Mouse (Mus musculus) CH12F3 (cell line): ENCODE results near the gene Sim2.

Source experiments
- in situ Hi-C: fragments of 300-500 bp; cut with MboI; formaldehyde crosslinking; loops from 2 replicates; pipeline ENCODE4 v1.14.3; 2020; ENCODE audit warnings: low sequenced_read_pairs

Sim2 gene

DNA sequence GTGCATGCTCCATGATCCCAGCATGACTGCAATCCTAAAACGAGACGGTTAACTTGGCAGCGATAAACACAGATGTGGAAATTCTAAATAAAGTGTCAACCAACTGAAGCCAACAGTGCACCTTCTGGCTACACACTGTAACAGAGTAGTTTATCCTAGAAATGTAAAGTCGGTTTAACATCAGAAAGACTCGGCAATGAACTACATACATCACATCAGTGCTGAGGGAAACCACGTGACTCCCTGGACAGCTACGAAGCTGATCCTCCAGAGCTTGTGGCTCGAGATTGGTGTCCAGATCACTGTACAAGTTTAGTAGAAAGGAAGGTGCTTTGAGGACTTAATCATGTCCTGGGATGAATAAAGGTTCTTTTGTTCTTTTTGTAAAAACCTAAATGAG lies 73.1 kb downstream of the Sim2 start:
- in situ Hi-C loops, result no loop called here

DNA sequence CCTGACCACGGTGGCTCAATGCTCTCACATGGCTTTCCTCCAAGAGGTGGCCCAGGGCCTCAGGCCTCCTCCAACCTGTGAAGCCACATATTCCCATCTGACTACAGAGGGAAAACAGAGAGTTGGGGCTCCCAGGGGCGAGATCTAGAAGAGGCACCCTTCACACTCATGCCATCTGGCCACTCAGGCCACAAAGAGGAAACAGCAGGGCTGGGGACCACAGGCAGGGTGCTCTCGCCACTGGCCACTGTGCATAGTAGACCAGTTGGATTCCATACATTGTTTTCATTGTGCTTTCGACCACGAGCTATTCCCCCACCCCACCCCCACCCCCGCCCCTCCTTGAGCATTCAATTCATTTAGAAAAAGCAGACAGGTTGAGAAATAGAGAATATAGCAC lies 77.3 kb downstream of the Sim2 start:
- in situ Hi-C loops, result no loop called here

DNA sequence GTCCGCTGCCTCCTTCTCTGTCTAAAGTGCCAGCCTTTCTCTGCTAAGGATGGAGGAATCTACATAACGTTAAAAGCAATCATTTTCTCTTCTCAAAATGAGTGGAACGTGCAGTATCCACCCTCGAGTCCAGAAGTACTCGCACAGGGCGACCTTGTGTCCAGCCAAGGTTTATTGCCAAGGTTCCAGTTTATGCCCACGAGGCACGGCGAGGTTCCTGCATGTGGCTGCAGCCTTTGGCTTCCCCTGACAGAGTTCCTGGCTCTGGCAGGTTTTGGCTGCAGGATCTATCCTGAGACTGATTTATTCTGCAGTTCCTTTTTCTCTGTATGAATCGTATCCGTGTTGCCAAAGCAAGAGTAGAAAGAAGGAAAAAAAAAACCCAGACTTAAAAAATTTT lies 78.3 kb downstream of the Sim2 start:
- in situ Hi-C loops, result no loop called here

DNA sequence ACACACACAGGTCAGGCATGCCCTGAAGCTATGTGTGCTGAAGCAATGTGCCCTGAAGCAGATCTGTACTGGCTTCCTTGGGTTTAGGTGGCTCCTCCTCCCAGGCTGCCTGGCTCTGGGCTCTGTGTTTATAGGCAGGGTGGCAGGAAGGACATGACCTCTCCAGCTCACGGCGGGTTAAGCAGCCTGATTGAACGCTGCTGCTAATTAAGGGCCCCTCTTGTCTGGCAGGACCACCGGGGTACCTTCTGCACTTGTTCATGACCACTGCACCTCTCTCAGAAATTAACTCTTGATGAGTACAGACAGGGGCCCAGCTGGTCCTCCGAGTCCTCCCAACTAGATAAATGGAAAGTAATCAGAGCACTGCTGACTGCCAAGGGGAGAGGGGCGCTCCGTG lies 79.5 kb downstream of the Sim2 start:
- in situ Hi-C loops, result no loop called here

DNA sequence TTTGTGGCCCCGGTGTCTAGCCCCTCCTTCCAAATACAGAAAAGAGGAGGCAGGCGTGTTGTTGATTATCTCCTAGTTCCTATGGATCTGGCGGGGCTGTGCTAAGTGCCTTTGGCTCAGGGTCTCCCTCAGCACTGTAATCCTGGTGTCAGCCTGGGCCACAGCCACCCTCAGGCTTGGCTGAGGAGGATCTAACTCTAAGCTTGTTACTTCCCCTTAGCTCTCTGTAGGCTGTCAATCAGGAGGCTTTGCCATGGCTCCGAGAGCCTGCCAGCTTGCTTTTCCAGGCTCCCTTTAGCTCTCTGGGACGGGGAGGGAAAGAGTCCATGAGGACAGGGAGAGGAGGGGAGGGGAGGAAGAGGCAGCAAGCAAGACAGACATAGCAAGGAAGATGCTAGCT lies 80.2 kb downstream of the Sim2 start:
- in situ Hi-C loops, result no loop called here

DNA sequence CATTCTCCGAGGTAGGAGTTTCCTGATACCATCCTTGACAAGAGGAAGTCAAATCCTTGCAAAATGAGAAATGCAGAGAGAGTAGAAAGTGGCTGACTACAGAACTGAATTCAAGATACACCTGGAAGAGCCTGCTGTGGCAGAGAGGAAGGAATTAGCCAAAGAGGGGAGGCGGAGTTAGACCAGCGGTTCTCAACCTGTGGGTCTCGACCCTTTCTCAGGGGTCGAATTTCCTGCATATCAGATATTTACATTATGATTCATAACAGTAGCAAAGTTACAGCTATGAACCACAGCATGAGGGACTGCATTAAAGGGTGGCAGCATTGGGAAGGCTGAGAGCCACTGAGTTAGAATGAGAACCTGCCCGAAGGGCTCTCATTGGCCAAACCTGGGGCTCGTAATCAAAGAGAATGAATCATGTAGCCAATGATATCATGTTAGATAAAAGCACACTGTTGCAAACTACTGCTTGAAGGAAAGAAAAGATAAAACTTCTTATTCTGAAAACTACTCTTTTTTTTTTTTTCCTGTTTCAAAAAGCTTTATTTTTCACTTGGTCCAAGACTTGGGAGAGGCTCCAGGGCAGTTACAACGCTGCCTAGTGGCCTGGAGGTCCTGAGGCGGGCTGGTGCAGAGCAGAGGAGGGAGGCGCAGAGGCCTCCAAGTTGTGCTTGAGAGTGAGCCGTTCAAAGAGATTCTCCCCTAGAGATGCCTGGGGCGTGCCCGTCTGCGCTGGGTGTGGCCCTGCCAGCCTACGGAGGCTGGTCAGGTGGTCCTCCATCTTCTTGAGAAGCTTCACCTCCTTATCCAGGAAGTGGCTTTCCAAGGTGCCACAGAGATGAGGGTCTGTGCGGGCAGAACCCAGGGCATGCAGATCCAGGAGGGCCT lies 84.2 kb downstream of the Sim2 start:
- in situ Hi-C loops, result no loop called here

DNA sequence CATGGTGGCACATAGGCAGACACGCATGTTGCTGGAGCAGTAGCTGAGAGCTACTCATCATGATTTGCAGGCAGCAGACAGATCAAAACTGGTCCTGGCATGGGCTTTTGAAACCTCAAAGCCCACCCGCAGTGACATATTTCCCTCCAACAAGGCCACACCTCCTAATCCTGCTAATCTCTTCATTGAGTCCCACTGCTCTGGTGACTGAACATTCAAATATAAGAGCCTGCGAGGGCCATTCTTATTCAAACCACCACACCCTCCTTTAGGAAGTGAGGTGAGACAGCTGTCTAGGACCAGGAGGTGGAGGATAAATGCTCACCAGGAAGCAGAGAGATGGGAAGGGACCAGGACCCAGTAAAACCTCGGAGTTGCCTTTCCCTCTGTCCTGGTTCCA lies 85.5 kb downstream of the Sim2 start:
- in situ Hi-C loops, result no loop called here

DNA sequence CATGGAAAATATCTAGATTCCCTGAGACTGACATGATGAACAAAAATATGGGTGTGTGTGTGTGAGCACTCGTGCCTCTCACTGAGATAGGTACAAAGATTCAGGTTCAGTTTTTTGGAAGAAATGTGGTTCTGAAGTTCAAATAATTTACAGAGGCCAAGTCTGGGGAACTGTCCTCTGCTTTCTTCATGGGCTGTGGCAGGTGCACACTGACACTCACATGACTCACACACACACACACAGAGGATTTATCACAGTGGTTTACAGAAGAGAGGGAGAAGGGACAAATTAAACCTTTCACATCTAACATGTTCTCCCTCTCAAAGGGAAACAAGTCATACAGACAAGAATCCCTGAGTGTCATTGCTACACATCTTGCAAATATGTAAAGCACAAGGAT lies 88.6 kb downstream of the Sim2 start:
- in situ Hi-C loops, result no loop called here

DNA sequence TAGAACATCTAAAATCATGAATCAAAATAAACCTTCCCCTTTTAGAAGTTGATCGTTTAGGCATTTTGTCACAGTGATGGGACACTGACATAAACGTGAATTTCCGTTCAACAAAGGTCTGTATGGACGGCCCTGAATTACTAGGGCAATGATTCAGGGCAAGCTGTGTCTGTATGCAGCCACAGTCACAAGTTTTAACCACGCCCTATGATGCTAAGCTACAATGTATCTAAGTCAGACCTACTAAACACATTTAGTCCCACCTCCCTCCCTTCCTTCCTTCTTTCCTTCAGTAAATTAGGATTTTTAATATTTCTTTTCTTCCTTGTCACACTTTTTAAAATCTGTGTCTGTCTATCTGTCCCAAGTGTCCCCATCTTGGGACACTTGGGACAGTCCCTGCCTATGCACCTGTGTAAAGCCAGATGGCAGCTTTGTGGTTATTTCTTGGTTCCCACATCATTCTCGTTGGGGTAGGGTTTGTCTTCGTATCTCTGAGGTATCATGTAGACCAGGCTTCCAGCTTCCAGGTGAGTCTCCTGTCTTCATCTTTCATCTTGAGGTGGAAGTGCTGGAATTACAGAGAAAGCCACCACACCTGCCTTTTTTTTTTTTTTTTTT lies 90.7 kb downstream of the Sim2 start:
- in situ Hi-C loops, result no loop called here
